ENCODE assay signal across 1 mouse cellular context in the genomic region with DNA sequence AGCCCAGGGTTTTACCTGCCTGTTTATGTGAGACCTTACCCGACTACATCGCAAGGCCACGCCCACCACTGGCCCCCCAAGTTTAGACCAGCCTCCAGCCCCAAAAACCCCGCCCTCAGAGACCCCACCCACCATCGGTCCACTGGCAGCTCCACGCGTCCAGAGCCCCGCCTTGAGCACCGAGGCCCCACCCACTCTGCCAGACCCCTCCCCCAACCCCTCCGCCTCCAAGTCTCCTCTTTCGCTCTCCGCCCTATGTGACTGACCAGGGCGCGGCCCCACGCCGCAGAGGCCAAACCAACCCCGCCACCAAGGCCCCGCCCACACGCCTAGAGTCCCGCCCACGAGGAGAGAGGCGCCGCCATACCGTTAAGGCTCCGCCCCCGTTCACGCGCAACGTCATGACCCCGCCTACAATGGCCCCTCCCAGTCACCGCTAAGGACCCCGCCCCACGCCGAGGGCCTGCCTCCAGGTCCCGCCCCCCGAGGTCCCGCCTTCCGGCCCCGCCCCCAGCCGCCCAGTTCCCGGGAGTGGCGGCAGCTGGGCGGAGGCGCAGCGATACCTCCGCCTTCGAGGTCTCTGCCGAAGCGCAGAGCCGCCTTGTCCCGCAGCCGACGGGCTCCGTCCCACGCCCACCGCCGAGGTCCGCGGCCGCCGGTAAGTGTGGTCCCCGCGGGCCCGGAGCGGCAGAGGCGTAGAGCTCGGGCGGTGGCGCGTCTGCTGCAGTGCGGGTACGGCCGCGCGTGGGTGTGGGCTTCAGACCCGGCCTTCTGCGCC.
A peak's percentile ranks its signal among the peaks of the same experiment; 100 is the strongest.
TF ChIP-seq lines count a peak whose summit lies in the region.

A gene (plus strand): TSS at position 494 of the 778 bp plus-strand sequence.

TF ChIP-seq in CH12.LX, 34 proteins besides CTCF, POLR2A, EP300 and RAD21 (continued from another document):
- TF ChIP-seq TBP (conservative IDR thresholded peaks at IDR 0.05; ENCODE audit: low read depth, low read length) (no peak), ZMIZ1 (IDR thresholded peaks at IDR 0.05; ENCODE audit: low read depth, low read length) (0 out of 2 replicates have a peak, but pooled peaks have one; percentile 37), MAZ (IDR thresholded peaks at IDR 0.05; ENCODE audit: low read depth, low read length) (peak; percentile 64), NRF1 (IDR thresholded peaks at IDR 0.05; ENCODE audit: low read depth, low read length) (peak; percentile 32; the same call in 1 of the 2 replicates)
